Mouse (Mus musculus) cerebellum, adult 8-10 months (tissue): ENCODE data around the gene Kng1.
"Not testable (repeated sequence)": the region's sequence is repeated elsewhere in the genome, so short reads cannot be mapped to it uniquely, and the experiment has no call there.

ENCODE experiments used
- DNase-seq: peaks from one replicate; pipeline ENCODE4 v3.0.0; 2022

Gene Kng1

GRCm38 (mm10) chr16:23094136-23094535 lies 36.5 kb downstream of the Kng1 start:
- DNase-seq: no peak

GRCm38 (mm10) chr16:23095581-23095980 lies 37.9 kb downstream of the Kng1 start:
- DNase-seq: not testable (repeated sequence)

GRCm38 (mm10) chr16:23096886-23097285 lies 39.2 kb downstream of the Kng1 start:
- DNase-seq: not testable (repeated sequence)

DNA sequence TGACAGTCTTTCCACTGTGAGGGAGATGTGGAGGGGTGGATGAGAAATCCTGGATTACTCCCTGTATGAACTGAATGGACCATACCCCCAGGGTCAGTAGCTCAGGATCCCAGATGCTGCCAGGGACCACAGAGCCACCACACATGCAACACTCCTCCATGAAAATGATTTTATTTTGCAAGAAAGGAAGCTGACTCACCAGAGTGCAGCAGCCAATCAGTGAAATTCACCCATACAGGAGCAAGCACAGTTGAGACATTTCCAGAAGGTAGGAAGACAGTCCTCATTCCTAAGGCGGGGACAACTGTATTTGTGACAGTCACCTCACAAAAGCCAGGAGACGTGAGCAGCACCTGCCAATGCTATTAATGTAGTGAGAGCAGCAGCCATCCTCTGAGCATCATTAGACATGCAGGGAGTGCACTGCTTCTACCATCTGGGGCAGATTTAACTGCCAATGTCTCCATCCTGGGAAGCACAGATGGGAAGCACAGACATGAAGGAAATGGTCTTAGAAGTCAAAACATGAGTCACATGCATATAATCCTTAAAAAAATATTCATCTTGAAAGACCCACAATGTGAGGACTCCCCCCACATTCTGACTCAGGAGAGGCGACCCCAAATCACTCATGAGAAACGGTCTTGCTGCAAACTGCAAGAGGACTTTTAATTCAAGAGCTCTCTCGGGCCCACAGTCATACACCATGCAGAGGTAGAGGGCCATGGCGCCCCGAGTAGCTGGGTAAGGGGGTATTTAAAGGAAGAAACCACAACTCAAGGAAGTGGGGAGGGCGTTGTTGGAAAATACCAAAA lies 39.8 kb downstream of the Kng1 start:
- DNase-seq: not testable (repeated sequence)

GRCm38 (mm10) chr16:23098105-23098452 lies 40.4 kb downstream of the Kng1 start:
- DNase-seq: not testable (repeated sequence)

DNA sequence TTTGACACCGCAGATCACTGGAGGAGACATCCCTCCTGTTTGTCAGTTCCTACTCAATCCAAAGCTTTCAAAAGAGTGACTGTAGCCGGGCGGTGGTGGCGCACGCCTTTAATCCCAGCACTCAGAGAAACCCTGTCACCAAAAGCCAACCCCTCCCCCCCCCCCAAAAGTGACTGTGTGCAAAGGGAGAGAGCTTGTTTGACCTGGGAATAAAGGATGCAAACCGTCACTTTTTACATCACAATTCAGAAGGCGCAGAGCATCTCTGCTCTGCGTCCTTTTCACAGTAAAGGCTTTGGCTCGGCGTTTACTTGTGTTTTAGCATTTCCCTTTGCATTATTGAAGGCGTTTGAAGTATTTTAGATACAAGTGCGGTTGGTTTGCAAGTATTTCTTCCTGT lies 42.0 kb downstream of the Kng1 start:
- no peak for DNase-seq

DNA sequence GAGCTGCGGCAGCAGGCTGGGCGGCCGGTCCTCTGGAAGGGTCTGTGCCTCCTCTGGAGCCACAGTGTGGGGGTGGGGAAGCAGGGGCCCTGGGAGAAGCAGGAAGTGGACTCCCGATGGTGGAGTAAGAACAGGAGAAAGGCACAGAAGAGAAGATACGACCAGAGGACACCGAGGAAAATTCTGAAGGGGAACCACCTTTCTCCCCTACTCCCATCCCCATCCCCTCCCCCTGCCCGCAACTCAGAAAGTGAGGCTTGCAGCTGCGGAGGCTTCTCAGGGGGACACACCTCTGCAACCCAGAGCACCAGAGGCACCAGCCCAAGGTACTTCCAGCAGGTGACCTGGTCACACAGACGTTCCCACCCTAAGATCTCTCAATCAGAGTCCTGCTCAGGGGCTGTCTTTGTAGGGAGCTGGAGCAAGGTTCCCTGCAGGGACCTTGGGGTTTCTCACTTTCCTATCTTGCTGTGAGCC lies 42.5 kb downstream of the Kng1 start:
- no peak for DNase-seq

- no peak for DNase-seq
Observed at GRCm38 (mm10) chr16:23100613-23101012, 42.9 kb downstream of the Kng1 start.

- no peak for DNase-seq
Observed at GRCm38 (mm10) chr16:23102340-23103037, 44.8 kb downstream of the Kng1 start.

DNA sequence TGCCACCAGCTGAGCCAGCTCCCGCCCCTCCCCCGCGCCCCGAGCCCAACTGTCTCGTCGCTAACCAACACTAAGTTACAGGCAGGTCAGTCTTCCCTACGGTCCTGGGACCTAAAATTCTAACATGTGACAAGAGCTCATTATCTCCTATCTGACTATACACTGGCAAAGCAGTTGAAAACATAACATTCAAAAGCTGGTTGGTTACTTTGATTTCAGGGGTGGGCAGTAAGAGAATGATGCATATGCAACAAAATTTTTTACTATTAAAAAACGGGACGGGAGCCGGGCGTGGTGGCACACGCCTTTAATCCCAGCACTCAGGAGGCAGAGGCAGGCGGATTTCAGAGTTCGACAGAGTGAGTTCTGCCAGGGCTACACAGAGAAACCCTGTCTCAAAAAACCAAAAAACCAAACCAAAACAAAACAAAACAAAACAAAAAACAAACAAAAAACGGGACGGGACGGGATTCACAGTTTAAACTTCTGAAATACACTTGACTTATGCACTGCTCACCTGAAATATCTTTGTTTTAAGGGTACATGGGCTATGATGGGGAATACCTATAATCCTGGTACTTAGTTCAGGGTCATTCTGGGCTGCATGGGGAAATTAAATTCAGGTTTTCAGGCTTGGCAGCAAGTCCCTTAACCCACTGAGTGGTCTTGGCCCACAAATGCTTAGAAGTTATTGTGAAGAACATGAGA lies 45.5 kb downstream of the Kng1 start:
- no peak for DNase-seq

DNA sequence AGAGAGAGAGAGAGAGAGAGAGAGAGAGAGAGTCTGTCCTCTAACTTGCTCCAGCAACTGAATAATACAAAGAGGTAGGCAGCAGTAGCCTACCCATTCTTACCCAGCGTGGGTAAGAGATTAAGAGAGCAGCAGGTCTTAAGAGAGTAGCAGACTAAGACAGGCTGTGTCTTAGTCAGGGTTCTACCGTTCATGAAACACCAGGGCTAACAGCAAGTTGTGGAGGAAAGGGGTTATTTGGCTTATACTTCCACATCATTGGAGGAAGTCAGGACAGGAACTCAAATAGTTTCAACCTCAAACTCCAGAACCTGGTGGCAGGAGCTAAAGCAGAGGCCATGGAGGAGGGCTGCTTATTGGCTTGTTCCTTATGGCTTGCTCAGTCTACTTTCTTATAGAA lies 46.2 kb downstream of the Kng1 start:
- no peak for DNase-seq

GRCm38 (mm10) chr16:23106121-23106520 lies 48.5 kb downstream of the Kng1 start:
- DNase-seq: no peak

DNA sequence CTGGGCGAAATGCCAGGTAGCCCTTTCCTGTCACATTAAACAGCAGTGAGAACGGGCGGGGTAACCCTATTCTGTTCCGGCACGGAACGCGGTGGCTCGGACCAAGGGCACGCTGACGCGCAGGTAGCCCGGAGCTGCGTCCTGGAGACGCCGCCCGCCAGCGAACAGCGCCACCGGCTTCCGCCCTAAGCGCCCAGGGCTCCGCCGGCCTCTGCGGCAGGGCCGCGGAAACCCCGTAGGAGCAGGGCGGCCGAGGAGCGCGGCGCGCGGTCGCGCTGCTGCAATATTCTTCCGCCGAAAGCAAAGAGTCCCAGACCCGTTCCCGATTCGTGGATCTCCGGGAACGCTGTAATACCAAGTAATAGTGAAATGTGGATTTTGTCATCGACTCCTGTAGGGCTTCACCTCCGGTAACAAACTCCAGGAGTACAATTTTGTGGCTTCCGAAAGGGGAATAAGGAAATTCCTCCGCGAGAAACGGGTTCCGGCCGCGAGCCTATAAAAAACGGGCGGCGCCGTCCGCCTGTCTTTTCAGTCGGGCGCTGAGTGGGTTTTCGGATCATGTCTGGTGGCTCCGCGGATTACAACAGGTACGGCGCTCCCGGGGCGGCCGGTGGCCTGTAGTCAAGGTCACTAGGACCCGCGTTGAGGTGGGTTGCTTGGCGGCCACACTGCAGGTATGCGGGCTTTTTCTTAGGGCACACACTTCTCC lies 49.7 kb downstream of the Kng1 start, which contains the start of gene Eif4a2:
Gene Eif4a2 (plus strand): TSS at position 214 of the 712 bp plus-strand sequence.
- peak; percentile 95 for DNase-seq

DNA sequence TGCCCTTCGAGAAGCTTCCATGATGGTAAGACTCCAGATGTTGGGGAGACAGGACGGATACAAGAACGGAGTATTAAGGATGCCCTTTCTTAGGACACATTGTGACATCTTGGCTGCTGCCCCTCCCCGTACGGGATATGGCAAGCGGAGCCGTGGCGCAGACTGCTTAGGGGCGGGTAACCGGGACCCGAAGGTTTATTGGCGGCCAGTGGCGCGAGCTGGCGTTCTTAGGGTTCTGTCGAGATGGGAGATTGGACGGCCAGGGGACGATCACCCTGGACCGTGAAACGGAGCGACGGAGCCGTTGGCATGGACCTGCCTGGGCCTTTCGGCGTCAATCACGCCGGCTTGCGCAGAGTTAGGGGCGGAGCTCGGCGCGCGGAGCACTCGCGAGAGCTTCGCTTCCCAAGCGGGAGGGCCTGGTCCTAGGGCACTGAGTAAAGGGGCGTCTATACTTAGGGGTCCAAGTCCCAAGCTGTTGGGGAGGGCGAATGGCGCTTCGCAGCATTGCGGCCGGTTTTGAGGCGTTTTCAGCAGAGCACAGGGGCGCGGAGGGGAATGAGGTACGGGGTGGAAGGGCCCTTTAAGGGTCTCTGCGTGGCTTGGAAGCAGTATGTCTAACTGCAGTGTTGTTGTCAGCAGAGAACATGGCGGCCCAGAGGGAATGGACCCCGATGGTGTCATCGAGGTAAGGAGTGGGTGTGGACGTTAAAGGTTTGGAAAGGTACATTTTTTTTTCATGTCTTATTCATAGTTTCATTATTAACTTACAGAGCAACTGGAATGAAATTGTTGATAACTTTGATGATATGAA lies 50.5 kb downstream of the Kng1 start:
- peak; percentile 81 for DNase-seq

- DNase-seq: no peak
Observed at GRCm38 (mm10) chr16:23108943-23109342, 51.3 kb downstream of the Kng1 start.

- no peak for DNase-seq
Observed at GRCm38 (mm10) chr16:23109350-23110280, 52.0 kb downstream of the Kng1 start.

GRCm38 (mm10) chr16:23112348-23112747 lies 54.7 kb downstream of the Kng1 start:
- DNase-seq: no peak

GRCm38 (mm10) chr16:23112861-23113435 lies 55.3 kb downstream of the Kng1 start:
- DNase-seq: no peak

DNA sequence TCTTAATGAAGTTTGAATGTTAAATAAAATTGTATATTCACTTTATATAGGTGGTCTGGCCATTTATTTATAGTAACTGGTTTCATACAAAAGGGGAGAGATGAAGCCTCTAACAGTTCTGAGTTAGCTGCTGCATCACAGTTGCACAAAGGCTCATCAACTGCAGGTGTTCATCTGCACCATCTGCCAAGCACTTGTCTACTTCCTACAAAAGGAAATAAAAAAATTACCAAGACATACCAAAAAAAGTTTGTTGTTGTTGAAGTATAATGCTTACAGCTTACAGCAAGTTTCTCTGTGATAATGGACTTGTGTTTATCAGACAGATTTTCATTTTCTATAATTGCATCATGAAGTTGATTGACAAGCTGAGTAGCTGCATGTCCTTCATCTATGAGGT lies 56.2 kb downstream of the Kng1 start:
- no peak for DNase-seq
